Mouse (Mus musculus): ENCODE data around the gene Zfand3.

DNA sequence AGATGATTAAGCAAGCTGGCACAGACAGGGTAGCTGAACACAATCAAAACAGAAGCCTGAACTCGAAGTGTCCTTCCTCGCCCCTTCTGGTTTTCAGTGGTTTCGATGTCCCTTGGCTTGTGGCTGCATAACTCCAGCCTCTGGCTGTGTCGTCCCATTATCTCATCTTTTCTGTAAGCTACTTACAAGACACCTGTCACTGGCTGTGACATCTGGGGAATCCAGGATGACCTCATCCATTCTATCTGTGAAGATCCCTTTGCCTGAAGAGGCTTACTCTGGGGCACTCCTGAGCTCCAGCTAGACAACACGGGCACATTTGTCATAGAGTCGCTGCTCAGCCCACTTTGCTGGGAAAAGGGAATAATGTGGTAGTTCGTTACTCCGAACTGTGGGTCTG, 48.7 kb upstream of the Zfand3 start:
- TF ChIP-seq POLR2A (IDR thresholded peaks at IDR 0.05; ENCODE audit: low read depth, low read length) (no peak), CTCF (conservative IDR thresholded peaks at IDR 0.05; ENCODE audit: insufficient read depth, insufficient read length, low read depth, low read length) (no peak)

All from kidney, adult 2 months (tissue).